Mouse (Mus musculus) adrenal gland, adult 18-20 months (tissue): ENCODE data around the gene Lelp1. TPM values are rescaled to one million over a fixed set of nuclear protein-coding genes. Genes with fewer than 3 reads are reported as not detected.

Source experiments
- DNase-seq, 2 experiments: peaks; one replicate each; pipeline ENCODE4 v3.0.0; 2021 to 2022; ENCODE audit warnings: low spot score in 2 of 2
- long read RNA-seq, 2 experiments: library from polyadenylated mRNA; stranded (forward); transcript quantifications; one replicate each; pipeline ENCODE4 v2.0.0; 2021
- total RNA-seq, 2 experiments: library from RNA; stranded (reverse); gene quantifications; 1 replicate in 1 of 2; 2 replicates in 1 of 2; pipeline ENCODE4 v1.2.3; 2021

Gene Lelp1
- total RNA-seq, result not detected
- long read RNA-seq, experiment 1, result 0 reads
- long read RNA-seq, experiment 2, result 0 reads

- no peak for DNase-seq
These were observed at the start of gene Lelp1 for GRCm38 (mm10) chr3:92142644-92143043. Gene Lelp1 (minus strand): TSS chr3:92142744.

GRCm38 (mm10) chr3:92176880-92177279, 34.3 kb upstream of the Lelp1 start:
- DNase-seq, result no peak

GRCm38 (mm10) chr3:92169847-92170246, 27.3 kb upstream of the Lelp1 start:
- DNase-seq, result no peak

- DNase-seq, result peak; percentile 43 to 49
These were observed 10.8 kb upstream of the Lelp1 start for GRCm38 (mm10) chr3:92153322-92153721.

GRCm38 (mm10) chr3:92150631-92151277, 8.2 kb upstream of the Lelp1 start:
- peak; percentile 26 to 46 for DNase-seq

- no peak for DNase-seq
These were observed 5.4 kb upstream of the Lelp1 start for GRCm38 (mm10) chr3:92147913-92148312.

GRCm38 (mm10) chr3:92147420-92147819, 4.9 kb upstream of the Lelp1 start:
- DNase-seq, result no peak

- DNase-seq, result no peak
These were observed 18.7 kb downstream of the Lelp1 start, which contains the start of gene Prr9 for GRCm38 (mm10) chr3:92123847-92124246. Gene Prr9 (minus strand): TSS chr3:92123947.

GRCm38 (mm10) chr3:92120902-92121301, 21.6 kb downstream of the Lelp1 start:
- peak in 1 of 2 experiments; percentile 30 for DNase-seq

GRCm38 (mm10) chr3:92117930-92118329, 24.6 kb downstream of the Lelp1 start:
- DNase-seq, result no peak

- no peak for DNase-seq
These were observed 31.0 kb downstream of the Lelp1 start for GRCm38 (mm10) chr3:92111526-92111925.

- DNase-seq, result no peak
These were observed 31.8 kb downstream of the Lelp1 start for GRCm38 (mm10) chr3:92110790-92111189.

- DNase-seq, result peak; percentile 19 to 30
These were observed 36.0 kb downstream of the Lelp1 start for GRCm38 (mm10) chr3:92106582-92106981.

Other genes starting within 250 kb of the Lelp1 start
- gene Pglyrp3, start 128.2 kb downstream of the Lelp1 start, total RNA-seq, result not detected
- gene Lor, start 59.6 kb downstream of the Lelp1 start, total RNA-seq, result under 1 TPM in 1 of 2 experiments, not detected in 1; 0.16 TPM
- not detected for gene Prr9, start 18.8 kb downstream of the Lelp1 start, total RNA-seq
- gene Sprr2a1, start 73.1 kb upstream of the Lelp1 start, total RNA-seq, result not detected
- not detected for gene Sprr2a2, start 73.2 kb upstream of the Lelp1 start, total RNA-seq
- not detected for gene Sprr2a3, start 142.7 kb upstream of the Lelp1 start, total RNA-seq
- gene Sprr2b, start 173.9 kb upstream of the Lelp1 start, total RNA-seq, result not detected
- gene Sprr2d, start 196.4 kb upstream of the Lelp1 start, total RNA-seq, result not detected
- gene Sprr2e, start 209.4 kb upstream of the Lelp1 start, total RNA-seq, result not detected
- not detected for gene Sprr2f, start 222.4 kb upstream of the Lelp1 start, total RNA-seq
- gene Sprr2h, start 242.9 kb upstream of the Lelp1 start, total RNA-seq, result not detected